In the genomic region with DNA sequence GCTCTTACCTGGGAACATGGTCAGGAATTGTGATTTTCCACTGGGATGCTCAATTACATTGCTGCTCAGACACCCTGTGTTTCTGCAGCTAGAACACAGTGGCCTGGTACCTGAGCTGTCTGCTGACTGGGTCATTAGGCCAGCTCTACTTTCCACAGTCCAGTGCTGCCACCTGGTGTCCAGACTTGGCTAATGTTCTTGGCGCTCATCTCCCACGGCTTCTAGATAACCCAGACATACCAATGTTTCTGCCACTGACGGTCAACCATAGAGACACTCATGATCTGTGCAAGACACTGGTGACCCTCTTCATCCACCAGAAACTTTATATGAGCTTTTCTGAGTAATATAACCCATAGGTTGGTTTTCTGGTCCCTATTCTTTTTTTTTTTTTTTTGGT, we compare ENCODE assay signal across 8 mouse cellular contexts.
DNase-seq lines count a peak whose midpoint lies in the region; ATAC-seq and TF ChIP-seq lines count a peak whose summit lies in the region.

No protein-coding gene starts in this region.

- no peaks in the 10 kb centered on the region for H3K36me3 ChIP-seq in kidney, embryonic 15.5 days
- H3K36me3 ChIP-seq in kidney, embryonic 16.5 days (ENCODE audit: insufficient read depth, low read length): no peaks in the 10 kb centered on the region
- no peaks in the 10 kb centered on the region for H3K36me3 ChIP-seq in limb, embryonic 14.5 days (ENCODE audit: control insufficient read depth, insufficient read depth, low read length)
- H3K36me3 ChIP-seq in neural tube, embryonic 12.5 days: no peaks in the 10 kb centered on the region

- no peaks in the 10 kb centered on the region for H3K4me1 ChIP-seq in kidney, embryonic 15.5 days
- no peaks in the 10 kb centered on the region for H3K4me1 ChIP-seq in kidney, embryonic 16.5 days (ENCODE audit: insufficient read depth, low read length)
- no peaks in the 10 kb centered on the region for H3K4me1 ChIP-seq in limb, embryonic 14.5 days (ENCODE audit: control insufficient read depth, insufficient read depth, low read length)
- H3K4me1 ChIP-seq in neural tube, embryonic 12.5 days: no peaks in the 10 kb centered on the region

- no peak overlapping the region for H3K27ac ChIP-seq in kidney, embryonic 15.5 days
- no peak overlapping the region for H3K27ac ChIP-seq in kidney, embryonic 16.5 days (ENCODE audit: low read length)
- H3K27ac ChIP-seq in limb, embryonic 14.5 days (replicated peaks; ENCODE audit: low read depth, low read length): no peak overlapping the region
- no peak overlapping the region for H3K27ac ChIP-seq in neural tube, embryonic 12.5 days

- no peaks in the 10 kb centered on the region for H3K27me3 ChIP-seq in kidney, embryonic 15.5 days
- no peaks in the 10 kb centered on the region for H3K27me3 ChIP-seq in kidney, embryonic 16.5 days (ENCODE audit: insufficient read depth, low read length)
- H3K27me3 ChIP-seq in limb, embryonic 14.5 days (ENCODE audit: control insufficient read depth, insufficient read depth, low read length): no peaks in the 10 kb centered on the region
- no peaks in the 10 kb centered on the region for H3K27me3 ChIP-seq in neural tube, embryonic 12.5 days (replicated peaks)

- no peaks in the 10 kb centered on the region for H3K9me3 ChIP-seq in kidney, embryonic 15.5 days (replicated peaks)
- no peaks in the 10 kb centered on the region for H3K9me3 ChIP-seq in kidney, embryonic 16.5 days (ENCODE audit: low read length)
- no peaks in the 10 kb centered on the region for H3K9me3 ChIP-seq in limb, embryonic 14.5 days (ENCODE audit: control insufficient read depth, low read length)
- H3K9me3 ChIP-seq in neural tube, embryonic 12.5 days: no peaks in the 10 kb centered on the region

- DNase-seq in kidney, adult 11 months: peak; percentile 43
- peak; percentile 93 to 95 for DNase-seq in cerebellum, postnatal 10 days
- DNase-seq in gastrocnemius, adult 18-20 months (ENCODE audit: low spot score): peak; percentile 58
- DNase-seq in limb, embryonic 14.5 days (ENCODE audit: low spot score): peak; percentile 79
- peak; percentile 36 for DNase-seq in testis, postnatal 14 days (ENCODE audit: low spot score)

- WGBS in kidney, embryonic 15.5 days: 12% methylated on average over 3 of the region's 3 CpGs
- 10% methylated on average over 3 of the region's 3 CpGs for WGBS in kidney, embryonic 16.5 days
- 9% methylated on average over 3 of the region's 3 CpGs for WGBS in limb, embryonic 14.5 days
- WGBS in neural tube, embryonic 12.5 days: 12% methylated on average over 3 of the region's 3 CpGs

- no peak overlapping the region for H3K9ac ChIP-seq in kidney, embryonic 15.5 days
- H3K9ac ChIP-seq in kidney, embryonic 16.5 days (replicated peaks; ENCODE audit: low read length): no peak overlapping the region
- H3K9ac ChIP-seq in limb, embryonic 14.5 days (ENCODE audit: low read depth, low read length, severe bottlenecking): no peak overlapping the region
- H3K9ac ChIP-seq in neural tube, embryonic 12.5 days: no peak overlapping the region

- ATAC-seq in kidney, embryonic 15.5 days (replicated peaks; ENCODE audit: low FRiP score): no peak
- 0 out of 2 replicates have a peak, but pooled peaks have one; percentile 35 for ATAC-seq in kidney, embryonic 16.5 days (ENCODE audit: low FRiP score, low TSS enrichment)
- ATAC-seq in limb, embryonic 14.5 days (ENCODE audit: low FRiP score, low read depth): no peak
- 0 out of 2 replicates have a peak, but pooled peaks have one; percentile 37 for ATAC-seq in neural tube, embryonic 12.5 days (ENCODE audit: low FRiP score, low read depth)

- no peak for TF ChIP-seq POLR2A in limb, embryonic 14.5 days (IDR thresholded peaks at IDR 0.05; ENCODE audit: borderline replicate concordance, extremely low read depth, insufficient read depth, insufficient read length)

- H3K4me2 ChIP-seq in kidney, embryonic 15.5 days: no peak overlapping the region
- no peak overlapping the region for H3K4me2 ChIP-seq in kidney, embryonic 16.5 days (replicated peaks; ENCODE audit: low read depth, low read length)
- no peak overlapping the region for H3K4me2 ChIP-seq in limb, embryonic 14.5 days (replicated peaks; ENCODE audit: low read depth, low read length, severe bottlenecking)
- no peak overlapping the region for H3K4me2 ChIP-seq in neural tube, embryonic 12.5 days (replicated peaks)

- H3K4me3 ChIP-seq in kidney, embryonic 15.5 days (replicated peaks): no peak overlapping the region
- no peak overlapping the region for H3K4me3 ChIP-seq in kidney, embryonic 16.5 days (ENCODE audit: low read length)
- H3K4me3 ChIP-seq in limb, embryonic 14.5 days (replicated peaks; ENCODE audit: low read length): no peak overlapping the region
- no peak overlapping the region for H3K4me3 ChIP-seq in neural tube, embryonic 12.5 days

Comparison
In these comparisons a context has a peak if more than half of its experiments do, and no peak if none do; other contexts are left out.
1. ATAC-seq: peak in kidney, embryonic 16.5 days (single experiment) and neural tube, embryonic 12.5 days (single experiment); none in kidney, embryonic 15.5 days (single experiment) and limb, embryonic 14.5 days (single experiment).
2. DNase-seq: peak in every context shown above with its lines; median percentile 94 in cerebellum, postnatal 10 days; 79 in limb, embryonic 14.5 days; 58 in gastrocnemius, adult 18-20 months; 43 in kidney, adult 11 months; 36 in testis, postnatal 14 days.